Mouse (Mus musculus) kidney, embryonic 14.5 days (tissue): ENCODE data around the gene 2200002J24Rik. TPM values are rescaled to one million over a fixed set of nuclear protein-coding genes. Genes with fewer than 3 reads are reported as not detected.
"Not testable (repeated sequence)": the region's sequence is repeated elsewhere in the genome, so short reads cannot be mapped to it uniquely, and the experiment has no call there.

Experiments used
- ATAC-seq: fragments of 200-750 bp; cut with Nextera tagmentation; 2 replicates; pipeline ENCODE4 v1.8.0; 2017; ENCODE audit warnings: moderate number of reproducible peaks, mild to moderate bottlenecking, moderate TSS enrichment, moderate library complexity; ENCODE audit not compliant: low FRiP score, low TSS enrichment
- H3K27ac ChIP-seq: fragments of 300-500 bp; sonication (generic); 2 replicates; pipeline ENCODE4 v1.5.1; 2014; ENCODE audit warnings: low read depth, mild to moderate bottlenecking, low read length, moderate library complexity, mixed read lengths
- H3K27me3 ChIP-seq: fragments of 300-500 bp; sonication (generic); 2 replicates; pipeline ENCODE4 v1.6.1; 2014; ENCODE audit warnings: mild to moderate bottlenecking, low read length; ENCODE audit not compliant: control insufficient read depth, insufficient read depth
- H3K36me3 ChIP-seq: fragments of 300-500 bp; sonication (generic); 2 replicates; pipeline ENCODE4 v1.6.1; 2014; ENCODE audit warnings: low read length, mixed read lengths; ENCODE audit not compliant: control insufficient read depth, insufficient read depth
- H3K4me1 ChIP-seq: fragments of 300-500 bp; sonication (generic); 2 replicates; pipeline ENCODE4 v1.6.1; 2014; ENCODE audit warnings: low read length, mixed read lengths; ENCODE audit not compliant: control insufficient read depth, insufficient read depth
- H3K4me2 ChIP-seq: fragments of 300-500 bp; sonication (generic); replicated peaks from 2 replicates; pipeline ENCODE4 v1.6.1; 2014; ENCODE audit warnings: low read depth, mild to moderate bottlenecking, low read length
- H3K4me3 ChIP-seq: fragments of 300-500 bp; sonication (generic); 2 replicates; pipeline ENCODE4 v1.5.1; 2014; ENCODE audit warnings: mild to moderate bottlenecking, low read length
- H3K9ac ChIP-seq: fragments of 300-500 bp; sonication (generic); 2 replicates; pipeline ENCODE4 v1.6.1; 2014; ENCODE audit warnings: low read depth, mild to moderate bottlenecking, low read length, moderate library complexity
- H3K9me3 ChIP-seq: fragments of 300-500 bp; sonication (generic); 2 replicates; pipeline ENCODE4 v1.6.1; 2016; ENCODE audit warnings: low read length; ENCODE audit not compliant: control insufficient read depth
- WGBS: fragments of 180-500 bp; shearing (Covaris S2); extraction: QIAGEN DNeasy Blood & Tissue Kit; methylation state at CpG from one replicate; pipeline ENCODE4 v1.1.7; 2014; 5-methylcytosine and 5-hydroxymethylcytosine counted together
- polyA plus RNA-seq: library from polyadenylated mRNA; unstranded; fragments of >200 nt; fragmentation: Nextera tagmentation; extraction: Ambion mirVana; gene quantifications from 2 replicates; pipeline ENCODE4 v1.2.1, GENCODE M21; 2014

2200002J24Rik gene
- polyA plus RNA-seq, 1 experiment from 2014 or later: not detected

- H3K4me3 ChIP-seq: no peak overlapping the region
- no peak overlapping the region for H3K4me2 ChIP-seq
- no peak for ATAC-seq
- H3K9ac ChIP-seq: no peak overlapping the region
- no peaks in the 10 kb centered on the region for H3K9me3 ChIP-seq
- no peak overlapping the region for H3K27ac ChIP-seq
- H3K4me1 ChIP-seq: 0 out of 2 replicates have a peak, but pooled peaks cover 7% of the 10 kb centered on the region
- no peaks in the 10 kb centered on the region for H3K36me3 ChIP-seq
- H3K27me3 ChIP-seq: peaks cover 11% of the 10 kb centered on the region; the same call in 1 of the 2 replicates
- 88% methylated on average over 7 of the region's 7 CpGs for WGBS
Observed at GRCm38 (mm10) chr7:30721286-30721685, 22.6 kb downstream of the 2200002J24Rik start.

DNA sequence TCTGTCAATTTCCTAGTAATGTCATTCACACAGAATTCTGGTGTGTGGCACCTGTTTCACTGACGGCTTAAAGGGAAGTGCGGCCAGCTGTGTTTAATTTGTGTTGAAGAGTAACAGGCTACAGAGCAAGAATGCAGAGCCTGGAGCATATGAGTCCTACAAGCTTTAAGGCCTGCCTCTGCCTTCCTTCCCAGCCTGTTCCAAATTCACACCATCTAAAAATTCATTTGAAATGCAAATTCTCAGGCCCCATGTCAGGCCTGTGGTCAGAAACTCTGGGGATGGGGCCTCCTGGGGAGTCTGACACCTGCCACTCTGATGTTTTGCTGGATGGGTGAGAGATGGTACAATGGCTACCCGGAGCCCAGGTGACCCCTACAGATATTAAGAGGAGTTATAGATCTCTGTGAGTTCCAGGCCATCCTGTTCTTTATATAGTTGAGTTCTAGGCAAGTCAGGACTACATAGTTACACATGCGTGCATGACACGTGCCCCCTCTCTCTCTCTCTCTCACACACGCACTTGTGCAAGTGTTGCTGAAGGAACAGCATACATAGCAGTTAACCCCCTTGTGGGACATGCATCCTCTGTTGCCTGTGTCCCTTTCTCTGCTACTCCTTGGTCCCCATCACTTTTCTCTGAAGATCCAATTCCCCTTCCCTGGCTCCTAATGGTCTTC, 24.7 kb downstream of the 2200002J24Rik start:
- Histone ChIP-seq H3K9me3 (no peaks in the 10 kb centered on the region), H3K27me3 (no peaks in the 10 kb centered on the region), H3K27ac (no peak overlapping the region), H3K36me3 (no peaks in the 10 kb centered on the region), H3K4me3 (no peak overlapping the region), H3K4me2 (no peak overlapping the region), H3K9ac (no peak overlapping the region), H3K4me1 (peaks cover 4% of the 10 kb centered on the region; the same call in 1 of the 2 replicates)
- 68% methylated on average over 6 of the region's 6 CpGs for WGBS
- ATAC-seq: no peak

GRCm38 (mm10) chr7:30728214-30728613, 29.5 kb downstream of the 2200002J24Rik start:
- H3K4me2 ChIP-seq: peak overlapping the region; percentile 81
- H3K9me3 ChIP-seq: no peaks in the 10 kb centered on the region
- peaks cover 12% of the 10 kb centered on the region for H3K4me1 ChIP-seq
- H3K27ac ChIP-seq: no peak overlapping the region
- H3K27me3 ChIP-seq: no peaks in the 10 kb centered on the region
- H3K9ac ChIP-seq: 0 out of 2 replicates have a peak overlapping the region, but pooled peaks have one; percentile 83
- 82% methylated on average over 6 of the region's 6 CpGs for WGBS
- ATAC-seq: no peak
- H3K36me3 ChIP-seq: peaks cover 9% of the 10 kb centered on the region; the same call in 1 of the 2 replicates
- H3K4me3 ChIP-seq: peak overlapping the region; percentile 85

GRCm38 (mm10) chr7:30728739-30729395, 30.1 kb downstream of the 2200002J24Rik start:
- H3K27me3 ChIP-seq: no peaks in the 10 kb centered on the region
- H3K9ac ChIP-seq: peak overlapping the region; percentile 83
- peak; percentile 60 for ATAC-seq
- 7% methylated on average over 26 of the region's 26 CpGs for WGBS
- no peaks in the 10 kb centered on the region for H3K9me3 ChIP-seq
- no peak overlapping the region for H3K27ac ChIP-seq
- peak overlapping the region; percentile 81 for H3K4me2 ChIP-seq
- H3K36me3 ChIP-seq: peaks cover 15% of the 10 kb centered on the region; the same call in 1 of the 2 replicates
- peaks cover 12% of the 10 kb centered on the region for H3K4me1 ChIP-seq
- peak overlapping the region; percentile 85 for H3K4me3 ChIP-seq

DNA sequence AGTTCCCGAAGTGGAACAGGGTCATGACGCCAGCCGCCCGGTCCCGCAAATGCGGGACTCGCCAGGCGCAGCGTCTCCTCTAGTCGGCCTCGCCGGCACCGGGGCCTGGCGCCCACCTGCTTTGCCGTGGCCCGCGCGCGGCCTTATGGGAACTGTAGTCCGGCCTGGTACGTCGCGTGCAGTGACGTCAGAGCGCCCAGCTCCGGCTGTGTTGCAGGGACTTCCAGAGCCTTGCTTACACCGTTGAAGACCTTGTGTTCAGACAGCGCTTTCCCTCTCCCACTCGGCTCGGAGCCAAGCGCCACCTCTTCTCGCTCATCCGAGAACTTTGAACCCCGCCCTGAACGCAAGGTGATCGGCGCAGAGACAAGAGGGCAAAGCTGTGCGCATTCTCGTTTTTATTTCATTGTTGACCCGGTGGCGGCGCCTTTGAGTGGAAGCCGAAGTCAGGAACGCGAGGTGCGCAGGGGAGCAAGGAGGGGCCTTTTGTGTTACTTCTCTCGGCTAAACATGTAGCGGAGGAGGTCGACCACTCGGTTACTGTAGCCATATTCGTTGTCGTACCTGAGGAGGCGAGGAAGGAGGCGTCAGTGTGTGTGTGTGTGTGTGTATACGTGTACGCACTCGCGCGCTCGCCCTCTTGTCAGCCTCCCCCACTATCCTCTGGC, 30.8 kb downstream of the 2200002J24Rik start, which contains the start of gene Tmem147:
TSS of gene Tmem147 (minus strand) at position 145 of the 668 bp plus-strand sequence.
- Histone ChIP-seq H3K9ac (peak within 1 kb of the TSS; percentile 83), H3K4me2 (peak within 1 kb of the TSS; percentile 81), H3K36me3 (peaks cover 22% of the 10 kb centered on the region; the same call in 1 of the 2 replicates), H3K4me3 (peak within 1 kb of the TSS; percentile 85), H3K27ac (peak within 1 kb of the TSS; percentile 60), H3K27me3 (no peaks in the 10 kb centered on the region), H3K9me3 (no peaks in the 10 kb centered on the region), H3K4me1 (peaks cover 12% of the 10 kb centered on the region)
- under 1% methylated on average over 60 of the region's 60 CpGs for WGBS
- peak; percentile 96 for ATAC-seq

DNA sequence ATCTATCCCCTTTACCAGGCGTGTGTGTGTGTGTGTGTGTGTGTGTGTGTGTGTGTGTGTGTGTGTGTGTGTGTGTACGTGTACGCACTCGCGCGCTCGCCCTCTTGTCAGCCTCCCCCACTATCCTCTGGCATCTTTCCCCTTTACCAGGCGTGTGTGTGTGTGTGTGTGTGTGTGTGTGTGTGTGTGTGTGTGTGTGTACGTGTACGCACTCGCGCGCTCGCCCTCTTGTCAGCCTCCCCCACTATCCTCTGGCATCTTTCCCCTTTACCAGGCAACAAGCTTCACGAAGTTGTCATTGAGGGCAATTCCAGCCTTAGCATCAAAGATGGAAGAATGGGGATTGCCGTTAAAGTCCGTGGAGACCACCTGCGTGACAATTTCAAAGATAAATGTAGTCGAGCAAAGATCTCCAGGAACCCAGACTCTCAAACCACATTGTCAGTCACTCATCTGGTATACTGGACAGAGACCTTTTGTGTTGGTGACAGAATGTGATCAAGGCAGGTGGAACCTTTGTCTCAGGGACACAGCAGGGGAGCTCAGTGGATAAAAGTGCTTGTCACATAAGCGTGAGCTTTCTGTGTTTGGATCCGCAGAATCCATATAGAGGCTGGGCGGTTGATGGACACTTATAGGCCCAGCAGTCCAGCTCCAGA, 31.5 kb downstream of the 2200002J24Rik start:
- peaks cover 12% of the 10 kb centered on the region for H3K4me1 ChIP-seq
- not testable (repeated sequence) for H3K9me3 ChIP-seq, ATAC-seq, H3K27me3 ChIP-seq
- peak overlapping the region; percentile 85 for H3K4me3 ChIP-seq
- WGBS: 25% methylated on average over 13 of the region's 22 CpGs
- peaks cover 24% of the 10 kb centered on the region; the same call in 1 of the 2 replicates for H3K36me3 ChIP-seq
- peak overlapping the region; percentile 60; the same call in 1 of the 2 replicates for H3K27ac ChIP-seq
- H3K9ac ChIP-seq: peak overlapping the region; percentile 83
- H3K4me2 ChIP-seq: peak overlapping the region; percentile 81

- Histone ChIP-seq H3K9ac (no peak overlapping the region), H3K4me1 (no peaks in the 10 kb centered on the region), H3K36me3 (peaks cover 42% of the 10 kb centered on the region), H3K9me3 (no peaks in the 10 kb centered on the region), H3K4me3 (no peak overlapping the region), H3K27ac (no peak overlapping the region), H3K4me2 (no peak overlapping the region), H3K27me3 (no peaks in the 10 kb centered on the region)
- 92% methylated on average over 3 of the region's 3 CpGs for WGBS
- no peak for ATAC-seq
Observed at GRCm38 (mm10) chr7:30736211-30736610, 37.5 kb downstream of the 2200002J24Rik start.

DNA sequence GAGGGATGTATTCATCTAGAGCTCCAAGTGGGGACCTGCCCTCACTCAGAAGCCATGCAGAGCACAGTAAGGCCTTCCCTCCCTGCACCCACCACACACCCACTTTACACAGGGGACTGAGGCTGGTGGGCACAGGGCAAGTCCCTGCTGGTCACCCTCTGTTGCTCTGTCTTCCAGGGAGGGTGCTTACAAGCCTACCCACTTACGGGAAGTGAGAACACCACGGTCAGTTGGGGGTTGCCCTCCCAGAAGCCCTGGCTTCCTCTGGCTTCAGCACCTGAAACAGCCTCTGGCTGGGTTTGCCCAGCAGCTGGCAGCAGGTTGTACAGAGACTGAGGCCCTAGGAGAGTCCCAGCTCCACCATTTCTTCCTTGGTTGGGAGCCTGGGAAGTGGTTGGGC, 43.8 kb downstream of the 2200002J24Rik start:
- not testable (repeated sequence) for H3K4me3 ChIP-seq, H3K27me3 ChIP-seq, H3K4me2 ChIP-seq, H3K9me3 ChIP-seq, H3K4me1 ChIP-seq, H3K36me3 ChIP-seq, ATAC-seq, H3K27ac ChIP-seq, H3K9ac ChIP-seq
- WGBS: 84% methylated on average over 2 of the region's 2 CpGs
